10 mouse cellular contexts compared by ENCODE assay signal in the genomic region with DNA sequence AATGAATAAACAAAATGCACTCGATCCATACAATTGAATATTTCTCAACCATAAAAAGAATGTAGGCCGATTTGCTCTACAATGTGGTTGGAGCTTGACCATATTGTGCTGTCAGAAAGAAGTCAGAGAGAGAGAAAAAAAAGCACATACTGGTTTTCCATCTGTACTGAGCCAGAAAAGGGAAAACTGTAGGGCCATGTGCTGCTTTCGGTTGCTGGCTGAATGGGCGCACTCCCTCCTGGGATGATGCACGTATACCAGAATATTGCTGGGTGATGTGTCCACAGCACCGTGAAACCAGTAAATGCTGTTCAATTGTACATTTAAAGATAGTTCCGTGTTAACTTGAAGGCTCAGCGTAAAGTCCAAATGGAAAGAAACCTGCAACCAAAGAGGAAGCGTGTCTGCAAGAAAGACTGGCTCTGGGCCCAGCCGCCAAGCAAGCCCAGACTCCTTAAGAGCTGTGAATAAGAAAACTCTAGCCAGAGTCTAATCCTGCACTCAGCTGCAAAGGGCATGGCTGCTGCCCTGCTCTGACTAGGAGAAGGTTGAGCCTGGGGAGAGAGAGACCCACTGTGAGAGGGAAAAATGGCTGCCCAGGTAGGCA.
DNase-seq lines count a peak whose midpoint lies in the region; ATAC-seq lines count a peak whose summit lies in the region.
"Had no signal": no experiment of that assay in that cellular context is flagged by ENCODE, and none has a peak within 500 bp of the region (broad histone marks: within the 10 kb centered on the region; RNA-seq: fewer than 3 reads in every experiment).

No protein-coding gene starts in this region.

- peak; percentile 39; the same call in 1 of the 2 replicates for ATAC-seq in neural tube, embryonic 11.5 days (ENCODE audit: insufficient read depth, low FRiP score, low TSS enrichment)
- ATAC-seq in hindbrain, embryonic 11.5 days (ENCODE audit: low FRiP score): peak; percentile 12; the same call in 1 of the 2 replicates

- no peaks in the 10 kb centered on the region for H3K27me3 ChIP-seq in neural tube, embryonic 11.5 days (ENCODE audit: control insufficient read depth, insufficient read depth, low read length)
- H3K27me3 ChIP-seq in hindbrain, embryonic 11.5 days (ENCODE audit: control insufficient read depth, insufficient read depth, low read length): no peaks in the 10 kb centered on the region
- H3K27me3 ChIP-seq in midbrain, embryonic 10.5 days (ENCODE audit: low read depth, poor library complexity, severe bottlenecking): peaks cover 71% of the 10 kb centered on the region
- H3K27me3 ChIP-seq: liver, embryonic 13.5 days had no signal

- H3K27ac ChIP-seq in neural tube, embryonic 11.5 days (ENCODE audit: low read depth, low read length): peak overlapping the region; percentile 79
- H3K27ac ChIP-seq in hindbrain, embryonic 11.5 days (ENCODE audit: low read depth, low read length): no peak overlapping the region
- H3K27ac ChIP-seq in midbrain, embryonic 10.5 days (replicated peaks): peak overlapping the region; percentile 81
- H3K27ac ChIP-seq: liver, embryonic 13.5 days had no signal

- no peak overlapping the region for H3K4me3 ChIP-seq in neural tube, embryonic 11.5 days (ENCODE audit: low read depth, low read length)
- no peak overlapping the region for H3K4me3 ChIP-seq in hindbrain, embryonic 11.5 days (ENCODE audit: low read depth, low read length)
- H3K4me3 ChIP-seq in midbrain, embryonic 10.5 days: no peak overlapping the region
- H3K4me3 ChIP-seq: liver, embryonic 13.5 days; myocyte had no signal

- H3K4me2 ChIP-seq in neural tube, embryonic 11.5 days (ENCODE audit: low read depth): no peak overlapping the region
- H3K4me2 ChIP-seq in hindbrain, embryonic 11.5 days (replicated peaks; ENCODE audit: low read depth, low read length): no peak overlapping the region
- H3K4me2 ChIP-seq: liver, embryonic 13.5 days had no signal

- no peak for DNase-seq in neural tube, embryonic 11.5 days (ENCODE audit: low spot score)
- no peak for DNase-seq in neural tube, embryonic 10.5 days (ENCODE audit: extremely low spot score, low spot score)
- DNase-seq in hindbrain, embryonic 11.5 days (ENCODE audit: low spot score): no peak
- DNase-seq in midbrain, embryonic 10.5 days (ENCODE audit: low spot score): no peak
- peak; percentile 17 to 18 for DNase-seq in right cerebral cortex, postnatal 36 days (ENCODE audit: low spot score in 2 of 2)
- DNase-seq in heart, postnatal 36 days: no peak
- DNase-seq in kidney, postnatal 14 days: no peak
- DNase-seq: kidney, adult 11 months; liver, embryonic 13.5 days had no signal

- H3K9me3 ChIP-seq in neural tube, embryonic 11.5 days (ENCODE audit: control insufficient read depth, low read length): 0 out of 2 replicates have a peak, but pooled peaks cover 4% of the 10 kb centered on the region
- peaks cover 3% of the 10 kb centered on the region; the same call in 1 of the 2 replicates for H3K9me3 ChIP-seq in hindbrain, embryonic 11.5 days (ENCODE audit: control insufficient read depth, low read length)
- peaks cover 31% of the 10 kb centered on the region for H3K9me3 ChIP-seq in midbrain, embryonic 10.5 days (replicated peaks)

- WGBS in neural tube, embryonic 11.5 days: 73% methylated on average over 10 of the region's 10 CpGs
- 73% methylated on average over 10 of the region's 10 CpGs for WGBS in hindbrain, embryonic 11.5 days
- 68% methylated on average over 10 of the region's 10 CpGs for WGBS in midbrain, embryonic 10.5 days

- intact Hi-C loops in heart, postnatal 36 days (cut with DNase I): no loop called here

- H3K4me1 ChIP-seq in neural tube, embryonic 11.5 days (ENCODE audit: control insufficient read depth, insufficient read depth, low read length): peaks cover 25% of the 10 kb centered on the region
- peaks cover 2% of the 10 kb centered on the region; the same call in 1 of the 2 replicates for H3K4me1 ChIP-seq in hindbrain, embryonic 11.5 days (replicated peaks; ENCODE audit: control insufficient read depth, insufficient read depth, low read length)
- H3K4me1 ChIP-seq in midbrain, embryonic 10.5 days: peaks cover 51% of the 10 kb centered on the region
- H3K4me1 ChIP-seq: liver, embryonic 13.5 days had no signal

- H3K9ac ChIP-seq in neural tube, embryonic 11.5 days (ENCODE audit: low read length): peak overlapping the region; percentile 32; the same call in 1 of the 2 replicates
- no peak overlapping the region for H3K9ac ChIP-seq in hindbrain, embryonic 11.5 days (ENCODE audit: low read depth, low read length)
- H3K9ac ChIP-seq: liver, embryonic 13.5 days had no signal

- H3K36me3 ChIP-seq in neural tube, embryonic 11.5 days (ENCODE audit: control insufficient read depth, insufficient read depth, low read length): no peaks in the 10 kb centered on the region
- no peaks in the 10 kb centered on the region for H3K36me3 ChIP-seq in hindbrain, embryonic 11.5 days (ENCODE audit: control insufficient read depth, insufficient read depth, low read length)
- H3K36me3 ChIP-seq in midbrain, embryonic 10.5 days: no peaks in the 10 kb centered on the region
- H3K36me3 ChIP-seq: liver, embryonic 13.5 days had no signal

Comparison
In these comparisons a context has a peak if more than half of its experiments do, and no peak if none do; other contexts are left out.
1. DNase-seq: peak in right cerebral cortex, postnatal 36 days (2 of 2); none in neural tube, embryonic 11.5 days (single experiment), neural tube, embryonic 10.5 days (single experiment), hindbrain, embryonic 11.5 days (single experiment), midbrain, embryonic 10.5 days (single experiment), heart, postnatal 36 days (0 of 2) and kidney, postnatal 14 days (single experiment).